Mouse (Mus musculus) lung, postnatal 0 days (tissue): ENCODE data around the gene Rps18. TPM values are rescaled to one million over a fixed set of nuclear protein-coding genes. Genes with fewer than 3 reads are reported as not detected.
"Not testable (repeated sequence)": the region's sequence is repeated elsewhere in the genome, so short reads cannot be mapped to it uniquely, and the experiment has no call there.

Experiments
- ATAC-seq: fragments of 200-750 bp; cut with Nextera tagmentation; 2 replicates; pipeline ENCODE4 v1.8.0; 2017; ENCODE audit warnings: moderate library complexity
- DNase-seq: peaks from one replicate; pipeline ENCODE4 v3.0.0-alpha.2; 2016; ENCODE audit warnings: low spot score
- H3K27ac ChIP-seq: fragments of 300-500 bp; sonication (generic); 2 replicates; pipeline ENCODE4 v1.5.1; 2014; ENCODE audit warnings: antibody characterized with exemption, mild to moderate bottlenecking, low read length, mixed read lengths
- H3K27me3 ChIP-seq: fragments of 300-500 bp; sonication (generic); replicated peaks from 2 replicates; pipeline ENCODE4 v1.6.1; 2014; ENCODE audit warnings: low read length, mixed read lengths; ENCODE audit not compliant: insufficient read depth
- H3K36me3 ChIP-seq: fragments of 300-500 bp; sonication (generic); 2 replicates; pipeline ENCODE4 v1.6.1; 2014; ENCODE audit warnings: low read length, mixed read lengths; ENCODE audit not compliant: insufficient read depth
- H3K4me1 ChIP-seq: fragments of 300-500 bp; sonication (generic); 2 replicates; pipeline ENCODE4 v1.6.1; 2014; ENCODE audit warnings: antibody characterized with exemption, low read depth, low read length, mixed read lengths; ENCODE audit not compliant: insufficient read depth
- H3K4me2 ChIP-seq: fragments of 300-500 bp; sonication (generic); replicated peaks from 2 replicates; pipeline ENCODE4 v1.6.1; 2014; ENCODE audit warnings: low read depth, mild to moderate bottlenecking, low read length, moderate library complexity, mixed read lengths
- H3K4me3 ChIP-seq: fragments of 300-500 bp; sonication (generic); 2 replicates; pipeline ENCODE4 v1.5.1; 2014; ENCODE audit warnings: low read depth, low read length
- H3K9ac ChIP-seq: fragments of 300-500 bp; sonication (generic); replicated peaks from 2 replicates; pipeline ENCODE4 v1.6.1; 2014; ENCODE audit warnings: low read depth, mild to moderate bottlenecking
- H3K9me3 ChIP-seq: fragments of 300-500 bp; sonication (generic); 2 replicates; pipeline ENCODE4 v1.6.1; 2016; ENCODE audit warnings: low read length, mixed read lengths
- CTCF ChIP-seq: IDR thresholded peaks from 2 replicates; pipeline ENCODE4 v1.5.1; 2016; ENCODE audit warnings: antibody characterized with exemption, mild to moderate bottlenecking
- EP300 ChIP-seq: IDR thresholded peaks from 2 replicates; pipeline ENCODE4 v1.6.1; 2016; ENCODE audit warnings: antibody characterized with exemption, mild to moderate bottlenecking, control low read depth
- WGBS: fragments of 180-500 bp; shearing (Covaris S2); extraction: QIAGEN DNeasy Blood & Tissue Kit; methylation state at CpG from one replicate; pipeline ENCODE4 v1.1.7; 2014; 5-methylcytosine and 5-hydroxymethylcytosine counted together
- polyA plus RNA-seq: library from polyadenylated mRNA; unstranded; fragments of >200 nt; fragmentation: Nextera tagmentation; extraction: Ambion mirVana; gene quantifications from 2 replicates; pipeline ENCODE4 v1.2.1, GENCODE M21; 2015

Rps18 gene
- polyA plus RNA-seq, 1 experiment from 2014 or later: 1,435 TPM

DNA sequence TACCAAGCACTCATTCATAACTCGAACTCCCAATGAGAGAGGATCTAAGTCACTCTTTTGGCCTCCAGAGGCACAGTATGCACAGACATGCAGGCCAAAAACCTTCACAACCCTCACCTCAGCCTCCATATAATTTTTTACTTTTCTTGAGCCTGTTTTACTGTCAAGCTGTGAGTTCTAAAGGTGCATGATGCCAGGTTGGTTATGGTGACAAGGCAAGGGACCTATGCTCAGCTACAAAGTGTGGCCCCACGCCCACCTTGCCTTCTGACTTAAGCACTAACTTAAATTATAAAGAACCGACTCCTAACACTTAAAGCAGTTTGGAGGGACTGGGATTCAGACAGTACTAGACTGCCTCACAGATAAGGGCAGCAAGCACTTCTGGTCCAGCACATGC lies 2.5 kb downstream of the Rps18 start:
- 78% methylated on average over 3 of the region's 3 CpGs for WGBS
- H3K9ac ChIP-seq: no peak overlapping the region
- H3K4me1 ChIP-seq: peaks cover 12% of the 10 kb centered on the region; the same call in 1 of the 2 replicates

DNA sequence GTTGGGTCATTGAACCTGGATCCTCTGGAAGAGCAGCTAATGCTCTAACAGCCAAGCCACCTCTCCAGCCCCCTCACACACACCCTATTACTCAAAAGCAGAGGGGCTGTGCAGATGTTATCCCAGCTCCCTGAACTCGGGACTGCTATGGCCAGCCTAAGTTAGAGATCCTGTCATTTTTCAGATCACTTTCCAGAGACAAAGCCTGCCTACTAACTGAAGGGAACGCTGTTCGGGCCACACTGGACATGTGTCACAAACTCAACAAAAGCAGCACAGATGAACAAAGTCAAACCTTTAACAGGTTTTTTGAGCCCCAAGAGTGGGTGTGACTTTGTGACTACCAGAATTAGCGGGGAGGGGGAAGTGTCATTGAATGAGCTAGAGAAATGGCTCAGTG lies 2.9 kb downstream of the Rps18 start:
- H3K9me3 ChIP-seq: no peaks in the 10 kb centered on the region
- TF ChIP-seq CTCF (no peak), EP300 (no peak)
- H3K27me3 ChIP-seq: no peaks in the 10 kb centered on the region
- no peak overlapping the region for H3K4me3 ChIP-seq
- H3K4me2 ChIP-seq: no peak overlapping the region
- ATAC-seq (no peak), DNase-seq (no peak)
- peaks cover 12% of the 10 kb centered on the region; the same call in 1 of the 2 replicates for H3K4me1 ChIP-seq
- H3K27ac ChIP-seq: no peak overlapping the region
- H3K36me3 ChIP-seq: peaks cover 4% of the 10 kb centered on the region; the same call in 1 of the 2 replicates
- no peak overlapping the region for H3K9ac ChIP-seq
- WGBS: 74% methylated on average over 4 of the region's 4 CpGs

More for the DNA sequence above, 2.5 kb downstream of the Rps18 start:
- Histone ChIP-seq H3K27me3 (no peaks in the 10 kb centered on the region), H3K9me3 (no peaks in the 10 kb centered on the region), H3K4me3 (no peak overlapping the region), H3K27ac (no peak overlapping the region), H3K4me2 (no peak overlapping the region), H3K36me3 (peaks cover 4% of the 10 kb centered on the region; the same call in 1 of the 2 replicates)
- TF ChIP-seq EP300: no peak
- TF ChIP-seq CTCF: no peak
- DNase-seq (no peak), ATAC-seq (no peak)

DNA sequence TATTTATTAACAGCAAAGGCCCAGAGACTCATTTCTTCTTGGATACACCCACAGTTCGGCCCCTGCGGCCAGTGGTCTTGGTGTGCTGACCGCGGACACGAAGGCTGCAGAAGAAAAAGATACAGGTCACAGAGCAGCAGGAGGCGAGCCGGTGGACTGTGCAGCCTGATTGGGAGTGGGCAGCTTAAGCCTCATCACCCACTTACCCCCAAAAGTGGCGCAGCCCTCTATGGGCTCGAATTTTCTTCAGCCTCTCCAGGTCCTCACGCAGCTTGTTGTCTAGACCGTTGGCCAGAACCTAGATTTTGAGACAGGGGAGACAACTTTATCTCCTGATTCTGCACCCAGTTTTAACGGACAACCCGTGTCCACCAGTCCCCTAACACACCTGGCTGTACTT lies 3.8 kb downstream of the Rps18 start:
- H3K27me3 ChIP-seq, H3K9ac ChIP-seq, H3K9me3 ChIP-seq, ATAC-seq, H3K36me3 ChIP-seq, DNase-seq, H3K4me3 ChIP-seq: not testable (repeated sequence)
- Histone ChIP-seq H3K4me2 (peak overlapping the region; percentile 76), H3K27ac (0 out of 2 replicates have a peak overlapping the region, but pooled peaks have one; percentile 64), H3K4me1 (peaks cover 12% of the 10 kb centered on the region; the same call in 1 of the 2 replicates)
- WGBS: 76% methylated on average over 13 of the region's 13 CpGs

DNA sequence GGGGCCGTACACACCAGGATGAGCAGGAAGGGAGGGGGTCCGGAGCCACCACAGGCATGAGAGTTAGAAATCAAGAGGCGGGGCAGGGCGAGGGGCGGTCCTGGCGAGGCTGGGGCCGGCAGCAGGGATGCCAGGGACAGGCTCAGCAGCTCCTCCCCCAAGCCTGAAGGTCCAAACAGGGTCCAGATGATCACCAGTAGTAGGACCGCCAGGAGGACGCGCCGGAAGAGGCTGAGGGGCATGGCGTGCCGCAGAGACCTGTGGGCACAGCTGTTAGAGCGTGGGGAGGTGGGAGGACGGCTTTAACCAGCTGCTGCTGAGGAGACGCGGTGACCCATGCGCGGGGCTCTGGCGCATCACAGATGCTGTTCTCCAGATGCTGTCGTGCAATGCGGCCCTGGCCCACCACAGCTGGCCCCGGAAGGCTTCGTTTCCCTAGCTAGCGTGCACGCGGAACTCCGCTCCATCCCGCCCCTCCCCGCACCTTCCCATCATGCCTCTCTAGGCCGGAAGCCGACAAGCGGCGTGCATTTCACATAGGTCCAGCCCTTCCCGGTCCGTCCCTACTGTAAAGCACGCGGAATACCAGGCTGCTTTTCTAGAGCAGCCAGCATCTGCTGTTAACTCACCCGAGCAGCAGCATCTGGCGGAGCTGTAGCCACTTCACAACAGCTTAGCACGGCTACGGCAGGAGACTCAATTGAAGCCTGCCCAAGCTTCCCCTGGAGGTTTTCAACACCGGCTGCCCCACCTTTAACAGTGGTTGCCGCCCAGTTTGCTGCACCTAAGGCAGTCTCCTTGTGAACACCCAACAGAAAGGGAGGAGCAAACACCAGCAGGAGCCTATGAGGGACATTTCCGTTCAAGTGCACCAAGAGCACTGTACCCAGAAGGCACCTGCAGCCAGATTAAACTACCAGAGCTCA lies 4.5 kb downstream of the Rps18 start, which contains the start of gene B3galt4:
Gene B3galt4, minus strand, starts transcription at position 468 of the 926 bp plus-strand sequence.
- DNase-seq (peak; percentile 92), ATAC-seq (peak; percentile 69)
- H3K9ac ChIP-seq: peak within 1 kb of the TSS; percentile 37
- H3K36me3 ChIP-seq: peaks cover 4% of the 10 kb centered on the region; the same call in 1 of the 2 replicates
- H3K9me3 ChIP-seq: no peaks in the 10 kb centered on the region
- 1% methylated on average over 44 of the region's 45 CpGs for WGBS
- no peaks in the 10 kb centered on the region for H3K27me3 ChIP-seq
- peak within 1 kb of the TSS; percentile 42 for H3K4me3 ChIP-seq
- H3K27ac ChIP-seq: peak within 1 kb of the TSS; percentile 64
- peaks cover 12% of the 10 kb centered on the region; the same call in 1 of the 2 replicates for H3K4me1 ChIP-seq
- H3K4me2 ChIP-seq: peak within 1 kb of the TSS; percentile 76
- TF ChIP-seq CTCF (no peak; the same call in 1 of the 2 replicates), EP300 (no peak)

DNA sequence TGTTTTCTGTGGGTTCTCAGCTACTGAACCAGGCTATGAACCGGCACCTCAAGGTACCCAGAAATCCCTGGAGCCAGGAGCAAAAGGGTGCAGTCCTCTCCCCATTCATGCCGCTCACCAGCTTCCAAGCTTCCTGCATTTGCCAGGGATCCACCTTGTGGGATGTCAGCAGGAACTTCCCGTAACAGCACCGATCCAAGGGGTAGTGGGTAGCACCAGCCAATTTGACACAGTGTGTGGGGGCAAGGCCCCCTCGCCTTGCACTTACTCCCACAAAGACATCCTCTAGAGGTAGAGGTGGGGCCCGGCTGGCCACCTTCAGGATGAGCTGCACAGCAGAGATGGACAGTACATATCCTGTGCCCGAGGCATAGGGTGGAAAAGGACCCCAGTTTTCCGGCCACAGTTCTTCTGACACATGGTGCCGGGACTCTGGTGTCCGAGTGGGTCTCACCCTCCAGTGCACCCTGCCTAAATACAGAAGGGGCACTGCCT lies 5.6 kb downstream of the Rps18 start:
- Histone ChIP-seq H3K9ac (peak overlapping the region; percentile 37; the same call in 1 of the 2 replicates), H3K27ac (no peak overlapping the region), H3K4me1 (peaks cover 12% of the 10 kb centered on the region; the same call in 1 of the 2 replicates), H3K9me3 (no peaks in the 10 kb centered on the region), H3K4me3 (peak overlapping the region; percentile 42; the same call in 1 of the 2 replicates), H3K36me3 (peaks cover 4% of the 10 kb centered on the region; the same call in 1 of the 2 replicates), H3K27me3 (no peaks in the 10 kb centered on the region), H3K4me2 (peak overlapping the region; percentile 76)
- ATAC-seq (no peak), DNase-seq (no peak)
- TF ChIP-seq EP300 (no peak), CTCF (no peak)
- 73% methylated on average over 10 of the region's 10 CpGs for WGBS

DNA sequence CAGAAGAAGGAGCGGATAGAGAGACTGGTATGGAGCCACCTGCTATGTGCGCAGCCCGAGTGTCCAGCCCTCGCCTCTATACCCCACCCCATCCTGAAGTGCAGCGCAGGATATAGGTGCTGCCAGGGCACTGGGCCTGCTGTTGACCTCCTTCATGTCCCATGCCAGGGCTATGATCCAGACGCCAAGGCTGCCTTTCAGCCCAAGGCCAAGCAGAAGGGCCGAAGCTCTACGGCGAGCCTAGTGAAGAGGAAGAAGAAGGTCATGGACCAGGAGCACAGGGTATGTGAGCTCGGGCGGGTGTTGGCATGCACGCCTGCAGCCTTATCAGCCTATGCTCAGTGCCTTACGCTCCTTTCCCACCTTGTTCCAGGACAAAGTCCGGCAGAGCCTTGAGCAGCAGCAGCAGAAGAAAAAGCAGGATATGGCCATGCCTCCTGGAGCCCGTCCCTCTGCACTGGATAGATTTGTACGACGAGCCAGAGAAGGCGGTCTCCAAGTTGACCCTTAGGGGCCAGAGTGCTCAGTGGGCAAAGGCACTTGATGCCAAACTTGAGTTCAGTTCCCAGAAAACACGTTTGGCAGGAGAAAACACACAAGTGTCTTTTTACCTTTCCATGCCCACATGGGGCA lies 6.8 kb downstream of the Rps18 start:
- H3K4me2 ChIP-seq: no peak overlapping the region
- H3K9me3 ChIP-seq: no peaks in the 10 kb centered on the region

More for the DNA sequence above, 6.8 kb downstream of the Rps18 start:
- ATAC-seq (no peak), DNase-seq (no peak)
- Histone ChIP-seq H3K27ac (no peak overlapping the region), H3K27me3 (no peaks in the 10 kb centered on the region), H3K9ac (no peak overlapping the region), H3K4me1 (peaks cover 4% of the 10 kb centered on the region; the same call in 1 of the 2 replicates), H3K36me3 (peaks cover 4% of the 10 kb centered on the region; the same call in 1 of the 2 replicates), H3K4me3 (no peak overlapping the region)
- no peak for TF ChIP-seq CTCF
- TF ChIP-seq EP300: no peak
- 83% methylated on average over 19 of the region's 19 CpGs for WGBS
